Comparison of ENCODE assay signal across 8 mouse cellular contexts in the genomic region with DNA sequence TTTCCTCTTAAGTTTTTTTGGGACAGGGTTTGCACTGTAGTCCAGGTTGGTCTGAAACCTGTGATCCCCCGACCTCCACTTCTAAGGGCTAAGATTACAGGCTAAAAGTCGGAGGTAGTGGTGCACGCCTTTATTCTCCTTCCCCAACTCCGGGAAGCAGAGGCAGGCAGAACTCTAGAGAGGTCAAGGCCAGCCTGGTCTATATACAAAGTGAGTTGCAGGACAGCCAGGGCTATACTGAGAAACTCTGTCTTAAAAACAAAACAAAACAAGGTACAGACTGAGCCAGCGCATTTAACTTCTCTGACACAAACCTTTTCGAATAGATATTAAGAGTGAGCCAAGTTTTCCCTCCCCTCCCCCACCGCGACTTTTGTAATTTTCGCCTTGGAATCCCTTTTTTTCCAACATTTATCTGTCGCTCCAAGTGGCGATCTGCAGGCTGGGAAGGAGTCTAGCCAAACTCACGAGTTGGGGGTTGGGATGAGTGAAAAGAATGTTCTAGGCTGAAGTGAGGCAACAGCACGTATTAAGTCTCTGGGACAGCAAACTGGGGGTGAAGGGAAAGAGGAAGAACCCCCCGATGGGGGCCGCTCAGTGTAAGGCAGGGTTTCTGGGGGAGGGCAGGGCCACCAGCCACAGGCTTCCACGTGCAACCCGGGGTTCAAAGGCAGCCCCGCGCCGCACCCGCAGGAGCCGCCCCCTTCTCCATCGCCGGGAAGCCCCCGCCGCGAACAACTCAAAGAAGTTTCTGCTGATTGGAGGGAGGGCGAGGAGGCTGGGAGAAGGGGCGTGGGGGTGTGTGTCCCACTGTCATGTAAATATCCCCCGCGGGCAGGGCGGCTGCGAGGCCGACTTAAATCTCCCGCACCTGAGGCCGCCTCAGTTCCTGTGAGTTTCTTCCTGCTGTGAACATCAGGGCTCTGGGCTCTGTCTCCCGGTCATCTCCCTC. TPM values are rescaled to one million over a fixed set of nuclear protein-coding genes. Genes with fewer than 3 reads are reported as not detected.
DNase-seq lines count a peak whose midpoint lies in the region; ATAC-seq and TF ChIP-seq lines count a peak whose summit lies in the region.

No protein-coding gene starts in this region.

- no peaks in the 10 kb centered on the region for H3K36me3 ChIP-seq in heart, embryonic 11.5 days (ENCODE audit: control insufficient read depth, insufficient read depth, low read length)
- H3K36me3 ChIP-seq in kidney, postnatal 0 days (ENCODE audit: insufficient read depth, low read length): no peaks in the 10 kb centered on the region

- H3K9ac ChIP-seq in heart, embryonic 11.5 days (ENCODE audit: low read depth, low read length): peak overlapping the region; percentile 81
- peak overlapping the region; percentile 67 for H3K9ac ChIP-seq in kidney, postnatal 0 days (ENCODE audit: low read depth, low read length)

- no peak for ATAC-seq in heart, embryonic 11.5 days (replicated peaks; ENCODE audit: insufficient number of reproducible peaks, low FRiP score, low TSS enrichment)
- ATAC-seq in kidney, postnatal 0 days (replicated peaks; ENCODE audit: low FRiP score, low read depth): no peak

- peak overlapping the region; percentile 95 for H3K4me2 ChIP-seq in heart, embryonic 11.5 days
- peak overlapping the region; percentile 89 for H3K4me2 ChIP-seq in kidney, postnatal 0 days (ENCODE audit: low read length)

- WGBS in heart, embryonic 11.5 days (ENCODE audit: insufficient replicate concordance): 8% methylated on average over 37 of the region's 37 CpGs
- WGBS in kidney, postnatal 0 days: 7% methylated on average over 37 of the region's 37 CpGs

- peak; percentile 32 for DNase-seq in right cerebral cortex, postnatal 4 days
- DNase-seq in right cerebral cortex, adult 18-20 months: no peak
- DNase-seq in kidney, postnatal 0 days (ENCODE audit: low spot score): peak; percentile 71
- peak; percentile 61 to 64 for DNase-seq in lung, postnatal 4 days
- DNase-seq in spleen, postnatal 10 days (ENCODE audit: low spot score in 2 of 2): peak; percentile 41 to 57
- DNase-seq in layer of hippocampus, adult 11-12 months (ENCODE audit: low spot score): no peak

- no peak overlapping the region for H3K27ac ChIP-seq in cortical plate, adult 2 months (ENCODE audit: insufficient read depth, low read length)
- H3K27ac ChIP-seq in heart, embryonic 11.5 days (ENCODE audit: low read depth, low read length): peak overlapping the region; percentile 94
- H3K27ac ChIP-seq in kidney, postnatal 0 days: peak overlapping the region; percentile 91

- H3K4me3 ChIP-seq in cortical plate, adult 2 months (ENCODE audit: insufficient read depth, low read length): peak overlapping the region; percentile 39
- H3K4me3 ChIP-seq in heart, embryonic 11.5 days (ENCODE audit: low read depth, low read length): peak overlapping the region; percentile 66
- peak overlapping the region; percentile 48 for H3K4me3 ChIP-seq in kidney, postnatal 0 days (replicated peaks; ENCODE audit: low read depth, low read length)

- no peaks in the 10 kb centered on the region for H3K27me3 ChIP-seq in heart, embryonic 11.5 days (ENCODE audit: control insufficient read depth, insufficient read depth, low read length)
- no peaks in the 10 kb centered on the region for H3K27me3 ChIP-seq in kidney, postnatal 0 days (ENCODE audit: insufficient read depth, low read length)

- no peak for TF ChIP-seq POLR2A in cortical plate, adult 2 months (IDR thresholded peaks at IDR 0.05; ENCODE audit: extremely low read depth, insufficient read depth, low read length)

- no peaks in the 10 kb centered on the region for H3K9me3 ChIP-seq in heart, embryonic 11.5 days (replicated peaks; ENCODE audit: control insufficient read depth, low read length)
- no peaks in the 10 kb centered on the region for H3K9me3 ChIP-seq in kidney, postnatal 0 days (replicated peaks; ENCODE audit: low read length)

- H3K4me1 ChIP-seq in cortical plate, adult 2 months (ENCODE audit: control insufficient read depth, insufficient read depth, low read length): peaks cover 3% of the 10 kb centered on the region; the same call in 1 of the 2 replicates
- peaks cover 21% of the 10 kb centered on the region for H3K4me1 ChIP-seq in heart, embryonic 11.5 days (ENCODE audit: control insufficient read depth, insufficient read depth, low read length)
- H3K4me1 ChIP-seq in kidney, postnatal 0 days (replicated peaks; ENCODE audit: insufficient read depth, low read length): peaks cover 18% of the 10 kb centered on the region

- no peak for TF ChIP-seq CTCF in cortical plate, adult 2 months (IDR thresholded peaks at IDR 0.05; ENCODE audit: extremely low read depth, insufficient read depth, low read length)
- no peak for TF ChIP-seq CTCF in kidney, postnatal 0 days (IDR thresholded peaks at IDR 0.05; ENCODE audit: low read depth)

RNA-seq across cellular contexts. Expression of gene Set, which starts 4.3 kb away (rescaled TPM):
- polyA plus RNA-seq in cortical plate, adult 2 months (2012; rRNA removed): 153 and 167 TPM in 2 replicates
- 291 and 322 TPM in 2 replicates for polyA plus RNA-seq in heart, embryonic 11.5 days (2014; fragmentation: Nextera tagmentation; extraction: Ambion mirVana)
- 411 and 412 TPM in 2 replicates for polyA plus RNA-seq in kidney, postnatal 0 days (2015; fragmentation: Nextera tagmentation; extraction: Ambion mirVana)

RNA-seq across cellular contexts. Expression of gene Wdr34, which starts 12.8 kb away (rescaled TPM):
- polyA plus RNA-seq in cortical plate, adult 2 months (2012; rRNA removed): 50.8 and 51.9 TPM in 2 replicates
- polyA plus RNA-seq in heart, embryonic 11.5 days (2014; fragmentation: Nextera tagmentation; extraction: Ambion mirVana): 17.5 and 17.6 TPM in 2 replicates
- 26.2 and 29.1 TPM in 2 replicates for polyA plus RNA-seq in kidney, postnatal 0 days (2015; fragmentation: Nextera tagmentation; extraction: Ambion mirVana)

RNA-seq across cellular contexts. Expression of gene Pkn3, which starts 16.0 kb away (rescaled TPM):
- 2.2 and 2.4 TPM in 2 replicates for polyA plus RNA-seq in cortical plate, adult 2 months (2012; rRNA removed)
- polyA plus RNA-seq in heart, embryonic 11.5 days (2014; fragmentation: Nextera tagmentation; extraction: Ambion mirVana): 11.0 and 11.2 TPM in 2 replicates
- 5.7 and 6.4 TPM in 2 replicates for polyA plus RNA-seq in kidney, postnatal 0 days (2015; fragmentation: Nextera tagmentation; extraction: Ambion mirVana)

RNA-seq across cellular contexts. Expression of gene Zdhhc12, which starts 32.0 kb away (rescaled TPM):
- 18.9 and 19.5 TPM in 2 replicates for polyA plus RNA-seq in cortical plate, adult 2 months (2012; rRNA removed)
- 56.3 and 59.1 TPM in 2 replicates for polyA plus RNA-seq in heart, embryonic 11.5 days (2014; fragmentation: Nextera tagmentation; extraction: Ambion mirVana)
- 31.8 and 37.0 TPM in 2 replicates for polyA plus RNA-seq in kidney, postnatal 0 days (2015; fragmentation: Nextera tagmentation; extraction: Ambion mirVana)

Comparison
In these comparisons a context has a peak if more than half of its experiments do, and no peak if none do; other contexts are left out.
1. DNase-seq: peak in right cerebral cortex, postnatal 4 days (single experiment), kidney, postnatal 0 days (single experiment), lung, postnatal 4 days (2 of 2) and spleen, postnatal 10 days (2 of 2); none in right cerebral cortex, adult 18-20 months (single experiment) and layer of hippocampus, adult 11-12 months (single experiment).
2. Peak in every context shown above with its lines, with median percentiles within 50 percentile points of each other: H3K4me3 ChIP-seq.